Mouse (Mus musculus): ENCODE measurements around the gene Arhgef5. TPM values are rescaled to one million over a fixed set of nuclear protein-coding genes. Genes with fewer than 3 reads are reported as not detected.

Arhgef5 gene
- total and polyA plus RNA-seq, 3 experiments: 10.7 to 13.7 (median 12.8) TPM

DNA sequence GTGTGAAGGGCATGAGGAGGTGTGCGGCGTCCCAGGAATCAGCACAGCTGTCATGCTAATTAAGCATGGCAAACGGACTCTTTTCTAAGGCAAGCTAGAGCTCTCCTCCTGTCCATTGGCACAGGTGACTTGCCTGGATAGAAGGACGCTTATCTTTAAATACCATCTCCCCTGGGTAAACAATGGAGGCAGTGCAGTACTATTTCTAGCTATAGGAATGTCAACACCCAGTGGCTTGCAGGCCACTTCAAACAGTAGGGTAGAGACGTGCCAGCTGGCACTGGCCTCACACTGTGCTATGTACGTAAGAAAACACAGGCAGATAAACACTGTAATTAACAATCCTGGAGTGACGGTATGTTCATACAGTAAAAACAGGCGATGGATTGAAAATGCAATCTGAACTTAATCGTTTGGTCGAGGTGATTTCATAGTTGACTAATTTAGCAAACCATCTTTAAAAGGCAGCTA, 72.1 kb downstream of the Arhgef5 start:
- WGBS: 20% methylated on average over 10 of the region's 10 CpGs
- Histone ChIP-seq H3K36me3 (ENCODE audit: control insufficient read depth, insufficient read depth, low read length) (0 out of 2 replicates have a peak, but pooled peaks cover 3% of the 10 kb centered on the region), H3K9ac (ENCODE audit: low read depth, low read length) (no peak overlapping the region), H3K27me3 (ENCODE audit: control insufficient read depth, insufficient read depth, low read length) (no peaks in the 10 kb centered on the region), H3K27ac (peak overlapping the region; percentile 72), H3K4me3 (no peak overlapping the region), H3K4me1 (ENCODE audit: control insufficient read depth, insufficient read depth, low read length) (peaks cover 2% of the 10 kb centered on the region), H3K79me2 (replicated peaks; ENCODE audit: control insufficient read depth, insufficient read depth, low read length) (no peaks in the 10 kb centered on the region)
- TF ChIP-seq CTCF (IDR thresholded peaks at IDR 0.05) (no peak), POLR2A (IDR thresholded peaks at IDR 0.05; ENCODE audit: insufficient read depth, low read depth, low read length) (no peak), EP300 (IDR thresholded peaks at IDR 0.05; ENCODE audit: insufficient read depth, low read depth, low read length) (no peak)
- peak; percentile 35 to 61 for DNase-seq
- intact Hi-C loops (cut with DNase I): no loop called here

DNA sequence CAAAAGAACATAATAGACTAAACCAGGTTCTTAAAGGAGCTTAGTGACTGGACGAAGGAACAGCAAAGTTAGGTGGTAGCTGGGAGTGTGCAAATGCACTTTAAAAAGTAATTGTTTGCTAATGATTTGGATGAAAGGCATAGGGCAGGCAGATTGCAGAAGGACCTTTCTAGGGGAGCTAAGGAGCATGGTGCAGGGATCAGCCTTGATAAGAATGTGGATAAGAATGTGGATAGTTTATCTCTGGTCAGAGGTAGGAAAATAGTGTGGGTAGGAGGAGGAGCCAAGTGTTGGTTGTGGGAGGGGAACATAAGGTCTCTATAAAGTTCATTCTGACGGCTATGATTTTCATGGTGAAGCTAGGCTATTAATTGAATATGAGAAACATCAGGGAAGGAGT, 73.4 kb downstream of the Arhgef5 start:
- H3K9ac ChIP-seq (ENCODE audit: low read depth, low read length): no peak overlapping the region
- H3K4me3 ChIP-seq: no peak overlapping the region
- DNase-seq: no peak
- no peaks in the 10 kb centered on the region for H3K79me2 ChIP-seq (replicated peaks; ENCODE audit: control insufficient read depth, insufficient read depth, low read length)
- no peak overlapping the region for H3K27ac ChIP-seq
- H3K4me1 ChIP-seq (ENCODE audit: control insufficient read depth, insufficient read depth, low read length): peaks cover 2% of the 10 kb centered on the region
- WGBS: 81% methylated on average over 2 of the region's 2 CpGs
- no peak for TF ChIP-seq POLR2A (IDR thresholded peaks at IDR 0.05; ENCODE audit: insufficient read depth, low read depth, low read length)
- H3K36me3 ChIP-seq (ENCODE audit: control insufficient read depth, insufficient read depth, low read length): 0 out of 2 replicates have a peak, but pooled peaks cover 3% of the 10 kb centered on the region
- intact Hi-C loops (cut with DNase I): no loop called here
- H3K27me3 ChIP-seq (ENCODE audit: control insufficient read depth, insufficient read depth, low read length): no peaks in the 10 kb centered on the region

Other genes with a start within 250 kb of the Arhgef5 start
- not detected for gene Olfr441, start 159.2 kb upstream of the Arhgef5 start, total RNA-seq (2021)
- gene Olfr441, start 159.2 kb upstream of the Arhgef5 start, polyA plus RNA-seq (2012; rRNA removed): not detected in 2 replicates
- gene Olfr237-ps1, start 119.0 kb upstream of the Arhgef5 start, total RNA-seq (2021): not detected
- not detected in 2 replicates for gene Olfr237-ps1, start 119.0 kb upstream of the Arhgef5 start, polyA plus RNA-seq (2012; rRNA removed)
- not detected for gene Olfr437, start 102.3 kb upstream of the Arhgef5 start, total RNA-seq (2021)
- gene Olfr437, start 102.3 kb upstream of the Arhgef5 start, polyA plus RNA-seq (2012; rRNA removed): not detected in 2 replicates
- not detected for gene Olfr13, start 93.4 kb upstream of the Arhgef5 start, total RNA-seq (2021)
- gene Olfr13, start 93.4 kb upstream of the Arhgef5 start, polyA plus RNA-seq (2012; rRNA removed): not detected in 2 replicates
- gene Olfr435, start 68.4 kb upstream of the Arhgef5 start, total RNA-seq (2021): not detected
- not detected in 2 replicates for gene Olfr435, start 68.4 kb upstream of the Arhgef5 start, polyA plus RNA-seq (2012; rRNA removed)
- not detected for gene Olfr434, start 52.6 kb upstream of the Arhgef5 start, total RNA-seq (2021)
- gene Olfr434, start 52.6 kb upstream of the Arhgef5 start, polyA plus RNA-seq (2012; rRNA removed): not detected in 2 replicates
- not detected for gene Olfr47, start 34.1 kb upstream of the Arhgef5 start, total RNA-seq (2021)
- gene Olfr47, start 34.1 kb upstream of the Arhgef5 start, polyA plus RNA-seq (2012; rRNA removed): not detected in 2 replicates
- not detected for gene Nobox, start 44.0 kb downstream of the Arhgef5 start, total RNA-seq (2021)
- not detected in 2 replicates for gene Nobox, start 44.0 kb downstream of the Arhgef5 start, polyA plus RNA-seq (2012; rRNA removed)